Mouse (Mus musculus) spleen, adult 2 months (tissue): ENCODE measurements at regions not wholly inside any gene's neighbourhood (a gene's known extent, or its start where the extent isn't known, plus 50 kb on each side); places are given as distances from the start of the nearest gene placed in this dataset.

Experiments used
- CTCF ChIP-seq: fragments of 200-500 bp; IDR thresholded peaks from 2 replicates; pipeline ENCODE4 v1.5.1; 2011; ENCODE audit warnings: mild to moderate bottlenecking, inconsistent platforms; ENCODE audit not compliant: insufficient read depth, insufficient read length, insufficient replicate concordance; ENCODE audit errors: extremely low read depth
- POLR2A ChIP-seq: fragments of 200-500 bp; IDR thresholded peaks from 2 replicates; pipeline ENCODE4 v1.6.1; 2011; ENCODE audit warnings: low read depth, low read length, inconsistent platforms

- no peak for TF ChIP-seq CTCF
- TF ChIP-seq POLR2A, result no peak
Measured at GRCm38 (mm10) chr7:124989456-124989855, 455.0 kb upstream of the Kdm8 start.
